In genomic region chr16:38033071-38033470, GRCm38 (mm10) we compare ENCODE assay signal across 10 mouse cellular contexts. TPM values are rescaled to one million over a fixed set of nuclear protein-coding genes. Genes with fewer than 3 reads are reported as not detected.
A peak's percentile ranks its signal among the peaks of the same experiment; 100 is the strongest.
DNase-seq lines count a peak whose midpoint lies in the region; ATAC-seq and TF ChIP-seq lines count a peak whose summit lies in the region.
"Had no signal": no experiment of that assay in that cellular context is flagged by ENCODE, and none has a peak within 500 bp of the region (broad histone marks: within the 10 kb centered on the region; RNA-seq: fewer than 3 reads in every experiment).

No protein-coding gene starts in this region.

- TF ChIP-seq EP300 in liver, postnatal 0 days (IDR thresholded peaks at IDR 0.05; ENCODE audit: low read depth), result no peak
- TF ChIP-seq EP300 in stomach, postnatal 0 days (optimal IDR thresholded peaks at IDR 0.05), result no peak

- intact Hi-C loops in gastrocnemius, adult 2 months (cut with DNase I), result no loop called here

- TF ChIP-seq POLR2A in liver, adult 2 months (IDR thresholded peaks at IDR 0.05; ENCODE audit: extremely low read depth, insufficient read depth, low read length), result no peak

- TF ChIP-seq CTCF in gastrocnemius, adult 2 months (IDR thresholded peaks at IDR 0.05), result peak; percentile 40
- TF ChIP-seq CTCF in liver, adult 2 months (IDR thresholded peaks at IDR 0.05; ENCODE audit: low read depth, low read length), result peak; percentile 19; the same call in 1 of the 2 replicates
- no peak; the same call in 1 of the 2 replicates for TF ChIP-seq CTCF in liver, postnatal 0 days (IDR thresholded peaks at IDR 0.05; ENCODE audit: low read depth)
- TF ChIP-seq CTCF in stomach, postnatal 0 days (IDR thresholded peaks at IDR 0.05; ENCODE audit: low read depth), result peak; percentile 54

- WGBS in liver, adult 2 months, result 89% methylated on average over 5 of the region's 5 CpGs
- WGBS in liver, postnatal 0 days (ENCODE audit: insufficient replicate concordance), result 69% methylated on average over 5 of the region's 5 CpGs
- 85% methylated on average over 5 of the region's 5 CpGs for WGBS in stomach, postnatal 0 days

- H3K4me2 ChIP-seq in liver, postnatal 0 days (ENCODE audit: low read depth, low read length), result no peak overlapping the region
- H3K4me2 ChIP-seq in stomach, postnatal 0 days (replicated peaks; ENCODE audit: low read depth), result no peak overlapping the region
- H3K4me2 ChIP-seq: embryonic facial prominence, embryonic 15.5 days had no signal

- H3K9me3 ChIP-seq in liver, postnatal 0 days (ENCODE audit: low read length), result no peaks in the 10 kb centered on the region
- no peaks in the 10 kb centered on the region for H3K9me3 ChIP-seq in stomach, postnatal 0 days (ENCODE audit: control insufficient read depth, low read length)
- H3K9me3 ChIP-seq: embryonic facial prominence, embryonic 15.5 days had no signal

- no peak overlapping the region for H3K27ac ChIP-seq in gastrocnemius, adult 2 months
- H3K27ac ChIP-seq in liver, adult 2 months (replicated peaks; ENCODE audit: insufficient read depth, low read depth, low read length), result no peak overlapping the region
- no peak overlapping the region for H3K27ac ChIP-seq in liver, postnatal 0 days (ENCODE audit: low read depth)
- no peak overlapping the region for H3K27ac ChIP-seq in stomach, postnatal 0 days (replicated peaks)
- H3K27ac ChIP-seq: embryonic facial prominence, embryonic 15.5 days had no signal

- H3K4me1 ChIP-seq in liver, adult 2 months (ENCODE audit: control insufficient read depth, insufficient read depth, low read length), result no peaks in the 10 kb centered on the region
- H3K4me1 ChIP-seq in liver, postnatal 0 days (ENCODE audit: insufficient read depth), result no peaks in the 10 kb centered on the region
- H3K4me1 ChIP-seq in stomach, postnatal 0 days (replicated peaks; ENCODE audit: control insufficient read depth, insufficient read depth), result no peaks in the 10 kb centered on the region
- H3K4me1 ChIP-seq: embryonic facial prominence, embryonic 15.5 days had no signal

- no peaks in the 10 kb centered on the region for H3K36me3 ChIP-seq in liver, adult 2 months (ENCODE audit: control insufficient read depth, insufficient read depth, low read length)
- H3K36me3 ChIP-seq in liver, postnatal 0 days (replicated peaks; ENCODE audit: insufficient read depth, low read length), result no peaks in the 10 kb centered on the region
- H3K36me3 ChIP-seq in stomach, postnatal 0 days (ENCODE audit: control insufficient read depth, insufficient read depth, low read length), result no peaks in the 10 kb centered on the region
- H3K36me3 ChIP-seq: embryonic facial prominence, embryonic 15.5 days had no signal

- H3K79me2 ChIP-seq in liver, adult 2 months (ENCODE audit: control insufficient read depth, insufficient read depth, low read length), result no peaks in the 10 kb centered on the region

- H3K27me3 ChIP-seq in liver, adult 2 months (ENCODE audit: control insufficient read depth, insufficient read depth, low read length), result no peaks in the 10 kb centered on the region
- H3K27me3 ChIP-seq in liver, postnatal 0 days (ENCODE audit: insufficient read depth, low read length), result no peaks in the 10 kb centered on the region
- H3K27me3 ChIP-seq in stomach, postnatal 0 days (ENCODE audit: control insufficient read depth, insufficient read depth, low read length), result no peaks in the 10 kb centered on the region
- H3K27me3 ChIP-seq: embryonic facial prominence, embryonic 15.5 days had no signal

- ATAC-seq in liver, postnatal 0 days, result no peak
- no peak for ATAC-seq in stomach, postnatal 0 days (ENCODE audit: low FRiP score, low TSS enrichment)

- H3K9ac ChIP-seq in liver, adult 2 months (ENCODE audit: low read depth, low read length), result no peak overlapping the region
- H3K9ac ChIP-seq in liver, postnatal 0 days (replicated peaks), result no peak overlapping the region
- no peak overlapping the region for H3K9ac ChIP-seq in stomach, postnatal 0 days (ENCODE audit: low read length)
- H3K9ac ChIP-seq: embryonic facial prominence, embryonic 15.5 days had no signal

- H3K4me3 ChIP-seq in gastrocnemius, adult 2 months, result no peak overlapping the region
- H3K4me3 ChIP-seq in liver, adult 2 months (ENCODE audit: insufficient read depth, low read depth, low read length), result no peak overlapping the region
- no peak overlapping the region for H3K4me3 ChIP-seq in liver, postnatal 0 days (ENCODE audit: low read depth, low read length)
- no peak overlapping the region for H3K4me3 ChIP-seq in stomach, postnatal 0 days (ENCODE audit: low read depth, low read length)
- H3K4me3 ChIP-seq: embryonic facial prominence, embryonic 15.5 days had no signal

- no peak for DNase-seq in gastrocnemius, adult 2 months
- no peak for DNase-seq in gastrocnemius, adult 8-10 months (ENCODE audit: low spot score in 2 of 2)
- peak; percentile 24 for DNase-seq in liver, adult 2 months (ENCODE audit: extremely low read depth, low read depth, low spot score)
- no peak for DNase-seq in liver, postnatal 0 days
- DNase-seq in induced T-regulatory cell, adult 2 months (ENCODE audit: low read depth), result peak; percentile 7
- no peak for DNase-seq in stomach, postnatal 0 days (ENCODE audit: low spot score)
- no peak for DNase-seq in right cerebral cortex, adult 2 months (ENCODE audit: low spot score in 2 of 2)
- DNase-seq in lung, adult 18-20 months, result no peak
- DNase-seq: right cerebral cortex, adult 18-20 months had no signal

RNA-seq across cellular contexts. Expression of gene Gsk3b, which starts 55.7 kb away (rescaled TPM):
- total RNA-seq in gastrocnemius, adult 2 months (2021), result 10 to 100 TPM; 60.7 to 67.3 TPM
- 10 to 100 TPM; 63.7 to 77.1 (median 71.3) TPM for total RNA-seq in gastrocnemius, adult 8-10 months (2022)
- 11.8 and 13.4 TPM in 2 replicates for total RNA-seq in liver, adult 2 months (2014; rRNA removed)
- polyA plus RNA-seq in liver, adult 2 months (2012; rRNA removed), result 4.8 and 5.8 TPM in 2 replicates
- polyA plus RNA-seq in liver, postnatal 0 days (2015; fragmentation: Nextera tagmentation; extraction: Ambion mirVana), result 9.9 and 10.8 TPM in 2 replicates
- polyA plus RNA-seq in stomach, postnatal 0 days (2015; fragmentation: Nextera tagmentation; extraction: Ambion mirVana), result 28.1 and 28.4 TPM in 2 replicates

Comparison
In these comparisons a context has a peak if more than half of its experiments do, and no peak if none do; other contexts are left out.
1. DNase-seq: peak in liver, adult 2 months (single experiment) and induced T-regulatory cell, adult 2 months (single experiment); none in gastrocnemius, adult 2 months (single experiment), gastrocnemius, adult 8-10 months (0 of 2), liver, postnatal 0 days (single experiment), stomach, postnatal 0 days (single experiment), right cerebral cortex, adult 2 months (0 of 2) and lung, adult 18-20 months (0 of 2).